Mouse (Mus musculus) leukemia stem cell, adult 10-12 weeks (primary cell): Measurements from ENCODE around the gene Serpinb7. TPM values are rescaled to one million over a fixed set of nuclear protein-coding genes. Genes with fewer than 3 reads are reported as not detected.

ENCODE experiments used
- polyA plus RNA-seq: library from polyadenylated mRNA; stranded (reverse); fragments of >175 nt; gene quantifications from 2 replicates; pipeline ENCODE4 v1.2.3, GENCODE M21; 2012; ENCODE audit warnings: low replicate concordance

Serpinb7 gene
- not detected in 2 replicates for polyA plus RNA-seq

DNA sequence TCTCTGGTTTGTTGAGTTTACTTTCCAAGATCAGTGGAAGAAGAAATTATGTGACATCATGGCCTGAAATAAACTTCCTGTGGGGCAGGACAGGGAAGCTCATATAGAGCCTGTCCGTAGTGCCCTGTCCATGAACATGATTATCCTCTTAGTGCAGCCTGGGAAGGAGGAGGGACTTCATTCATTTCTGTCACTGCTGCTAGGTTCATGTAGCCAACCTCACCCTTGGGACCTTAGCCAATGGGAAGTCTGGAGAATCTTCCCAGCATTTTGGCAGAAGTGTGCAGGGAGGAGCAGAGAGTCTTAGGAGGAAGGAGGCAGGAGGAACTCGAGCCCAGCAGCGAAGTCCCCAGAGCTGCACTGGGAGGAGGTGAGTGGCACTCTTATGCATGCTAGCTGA lies at the start of gene Serpinb7:
TSS of gene Serpinb7 (plus strand) at position 301 of the 400 bp plus-strand sequence.

DNA sequence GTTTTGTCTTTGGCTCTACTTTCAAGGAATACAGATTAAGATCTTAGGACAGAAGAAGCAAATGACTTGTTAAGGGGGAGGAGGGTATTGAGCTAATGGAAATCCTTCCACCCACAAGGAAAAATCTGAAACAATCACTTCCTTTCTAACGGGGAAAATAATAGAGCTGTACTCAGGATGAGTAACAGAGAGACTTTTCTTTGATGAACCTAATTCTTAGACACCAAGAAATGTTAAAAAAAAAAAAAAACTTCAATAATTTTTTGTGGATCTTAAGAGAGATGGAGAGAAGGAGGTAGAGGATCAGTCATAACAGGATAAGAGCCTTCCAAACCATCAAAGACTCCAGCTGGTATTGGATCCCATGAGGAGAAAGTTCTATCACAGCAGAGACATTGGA lies 38.6 kb upstream of the Serpinb7 start, which contains the start of gene Serpinb11:
TSS of gene Serpinb11 (plus strand) at position 301 of the 400 bp plus-strand sequence.

Other genes starting within 250 kb of the Serpinb7 start
- gene Serpinb3b, start 121.3 kb upstream of the Serpinb7 start, polyA plus RNA-seq, result not detected in 2 replicates
- not detected in 2 replicates for gene Serpinb3c, start 121.3 kb upstream of the Serpinb7 start, polyA plus RNA-seq
- gene Serpinb11, start 38.5 kb upstream of the Serpinb7 start, polyA plus RNA-seq, result not detected in 2 replicates
- 0.08 and 0.23 TPM in 2 replicates for gene Serpinb2, start 111.8 kb downstream of the Serpinb7 start, polyA plus RNA-seq
- not detected in 2 replicates for gene Serpinb8, start 190.4 kb downstream of the Serpinb7 start, polyA plus RNA-seq